Mouse (Mus musculus) embryonic facial prominence, embryonic 15.5 days (tissue): ENCODE measurements around the gene Col4a1. TPM values are rescaled to one million over a fixed set of nuclear protein-coding genes. Genes with fewer than 3 reads are reported as not detected.
A peak's percentile ranks its signal among the peaks of the same experiment; 100 is the strongest.

ENCODE experiments used
- ATAC-seq: fragments of 200-750 bp; cut with Nextera tagmentation; 2 replicates; pipeline ENCODE4 v1.8.0; 2017; ENCODE audit warnings: low read depth, moderate TSS enrichment; ENCODE audit not compliant: insufficient number of reproducible peaks, low FRiP score, low TSS enrichment
- H3K27ac ChIP-seq: fragments of 300-500 bp; sonication (generic); replicated peaks from 2 replicates; pipeline ENCODE4 v1.5.1; 2015; ENCODE audit warnings: mild to moderate bottlenecking, inconsistent platforms
- H3K27me3 ChIP-seq: fragments of 300-500 bp; sonication (generic); 2 replicates; pipeline ENCODE4 v1.6.1; 2015; ENCODE audit warnings: inconsistent platforms
- H3K36me3 ChIP-seq: fragments of 300-500 bp; sonication (generic); 2 replicates; pipeline ENCODE4 v1.6.1; 2015; ENCODE audit warnings: mild to moderate bottlenecking, inconsistent platforms
- H3K4me1 ChIP-seq: fragments of 300-500 bp; sonication (generic); 2 replicates; pipeline ENCODE4 v1.6.1; 2015; ENCODE audit warnings: inconsistent platforms
- H3K4me2 ChIP-seq: fragments of 300-500 bp; sonication (generic); replicated peaks from 2 replicates; pipeline ENCODE4 v1.6.1; 2015; ENCODE audit warnings: mild to moderate bottlenecking, inconsistent platforms
- H3K4me3 ChIP-seq: fragments of 300-500 bp; sonication (generic); replicated peaks from 2 replicates; pipeline ENCODE4 v1.5.1; 2015; ENCODE audit warnings: mild to moderate bottlenecking, inconsistent platforms
- H3K9ac ChIP-seq: fragments of 300-500 bp; sonication (generic); 2 replicates; pipeline ENCODE4 v1.6.1; 2015; ENCODE audit warnings: inconsistent platforms
- H3K9me3 ChIP-seq: fragments of 300-500 bp; sonication (generic); replicated peaks from 2 replicates; pipeline ENCODE4 v1.6.1; 2016; ENCODE audit warnings: inconsistent platforms
- WGBS: fragments of 180-500 bp; shearing (Covaris S2); methylation state at CpG from one replicate; pipeline ENCODE4 v1.1.7; 2015; 5-methylcytosine and 5-hydroxymethylcytosine counted together
- polyA plus RNA-seq: library from polyadenylated mRNA; unstranded; fragments of >200 nt; fragmentation: Nextera tagmentation; extraction: Ambion mirVana; gene quantifications from 2 replicates; pipeline ENCODE4 v1.2.1, GENCODE M21; 2015

The Col4a1 gene
- polyA plus RNA-seq, 1 experiment from 2014 or later, result 200 TPM

GRCm38 (mm10) chr8:11280721-11281268 is 31.8 kb downstream of the Col4a1 start:
- WGBS, result 78% methylated on average over 10 of the region's 10 CpGs
- no peak overlapping the region for H3K9ac ChIP-seq
- H3K27ac ChIP-seq, result no peak overlapping the region
- no peak overlapping the region for H3K4me2 ChIP-seq
- no peaks in the 10 kb centered on the region for H3K36me3 ChIP-seq
- H3K27me3 ChIP-seq, result no peaks in the 10 kb centered on the region
- H3K4me1 ChIP-seq, result peaks cover 47% of the 10 kb centered on the region
- no peaks in the 10 kb centered on the region for H3K9me3 ChIP-seq
- ATAC-seq, result no peak
- no peak overlapping the region for H3K4me3 ChIP-seq

DNA sequence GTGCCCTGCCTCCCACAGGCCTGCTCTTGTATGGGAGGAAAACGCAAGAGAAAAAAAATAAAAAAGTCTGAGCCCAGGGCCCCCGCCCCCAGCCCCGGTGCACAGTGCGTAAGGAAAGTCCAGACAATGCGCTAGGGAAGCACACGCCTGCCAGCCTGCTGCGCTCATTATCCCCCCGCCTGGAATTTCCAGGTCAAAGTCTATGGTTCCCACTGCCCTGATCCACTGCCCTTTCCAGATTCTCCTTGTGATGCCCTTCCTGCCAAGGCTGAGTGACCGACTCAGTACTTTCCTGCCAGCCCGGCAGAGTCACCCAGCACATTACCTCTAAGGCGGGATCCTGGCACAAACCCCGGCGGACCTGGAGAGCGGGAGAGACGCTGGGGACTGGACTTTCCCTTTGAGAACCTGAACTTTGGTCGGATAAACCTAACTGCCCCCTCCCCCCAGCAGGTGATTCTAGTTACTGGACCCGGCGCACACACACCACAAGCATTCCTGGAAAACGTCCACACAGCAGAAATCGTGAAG is 33.3 kb downstream of the Col4a1 start:
- H3K9me3 ChIP-seq, result no peaks in the 10 kb centered on the region
- ATAC-seq, result no peak
- H3K36me3 ChIP-seq, result no peaks in the 10 kb centered on the region
- H3K4me2 ChIP-seq, result peak overlapping the region; percentile 17
- no peak overlapping the region for H3K4me3 ChIP-seq
- no peaks in the 10 kb centered on the region for H3K27me3 ChIP-seq
- no peak overlapping the region for H3K9ac ChIP-seq
- WGBS, result 51% methylated on average over 20 of the region's 20 CpGs
- peak overlapping the region; percentile 58; the same call in 1 of the 2 replicates for H3K27ac ChIP-seq
- peaks cover 55% of the 10 kb centered on the region for H3K4me1 ChIP-seq

- no peak overlapping the region for H3K9ac ChIP-seq
- H3K36me3 ChIP-seq, result no peaks in the 10 kb centered on the region
- H3K4me2 ChIP-seq, result no peak overlapping the region
- no peaks in the 10 kb centered on the region for H3K27me3 ChIP-seq
- no peak overlapping the region for H3K4me3 ChIP-seq
- no peaks in the 10 kb centered on the region for H3K9me3 ChIP-seq
- no peak for ATAC-seq
- H3K4me1 ChIP-seq, result peaks cover 56% of the 10 kb centered on the region
- WGBS, result 44% methylated on average over 4 of the region's 4 CpGs
- H3K27ac ChIP-seq, result peak overlapping the region; percentile 58
Measured at GRCm38 (mm10) chr8:11278101-11278611, 34.5 kb downstream of the Col4a1 start.

- H3K27ac ChIP-seq, result peak overlapping the region; percentile 58
- peaks cover 55% of the 10 kb centered on the region for H3K4me1 ChIP-seq
Measured at GRCm38 (mm10) chr8:11277602-11278051, 35.0 kb downstream of the Col4a1 start.

GRCm38 (mm10) chr8:11276286-11276685 is 36.3 kb downstream of the Col4a1 start:
- Histone ChIP-seq H3K9me3 (no peaks in the 10 kb centered on the region), H3K27ac (no peak overlapping the region), H3K4me3 (no peak overlapping the region), H3K36me3 (no peaks in the 10 kb centered on the region), H3K4me1 (peaks cover 50% of the 10 kb centered on the region), H3K4me2 (no peak overlapping the region), H3K9ac (no peak overlapping the region), H3K27me3 (no peaks in the 10 kb centered on the region)
- WGBS, result 63% methylated on average over 6 of the region's 6 CpGs
- ATAC-seq, result no peak

More at GRCm38 (mm10) chr8:11277602-11278051, 35.0 kb downstream of the Col4a1 start:
- Histone ChIP-seq H3K9ac (no peak overlapping the region), H3K9me3 (no peaks in the 10 kb centered on the region), H3K4me3 (no peak overlapping the region), H3K4me2 (no peak overlapping the region), H3K36me3 (no peaks in the 10 kb centered on the region), H3K27me3 (no peaks in the 10 kb centered on the region)
- 66% methylated on average over 3 of the region's 3 CpGs for WGBS
- ATAC-seq, result no peak

- Histone ChIP-seq H3K4me2 (no peak overlapping the region), H3K4me1 (peaks cover 50% of the 10 kb centered on the region), H3K9ac (no peak overlapping the region), H3K36me3 (no peaks in the 10 kb centered on the region), H3K27me3 (no peaks in the 10 kb centered on the region), H3K4me3 (no peak overlapping the region), H3K27ac (no peak overlapping the region), H3K9me3 (no peaks in the 10 kb centered on the region)
- no peak for ATAC-seq
- WGBS, result 79% methylated on average over 7 of the region's 7 CpGs
Measured at GRCm38 (mm10) chr8:11274415-11274814, 38.2 kb downstream of the Col4a1 start.

GRCm38 (mm10) chr8:11273506-11274158 is 39.0 kb downstream of the Col4a1 start:
- no peak overlapping the region for H3K4me2 ChIP-seq
- no peak overlapping the region for H3K4me3 ChIP-seq
- H3K27me3 ChIP-seq, result no peaks in the 10 kb centered on the region
- H3K9me3 ChIP-seq, result no peaks in the 10 kb centered on the region
- WGBS, result 64% methylated on average over 15 of the region's 15 CpGs
- H3K27ac ChIP-seq, result no peak overlapping the region
- H3K4me1 ChIP-seq, result peaks cover 49% of the 10 kb centered on the region
- H3K36me3 ChIP-seq, result no peaks in the 10 kb centered on the region
- no peak overlapping the region for H3K9ac ChIP-seq
- ATAC-seq, result peak; percentile 61

DNA sequence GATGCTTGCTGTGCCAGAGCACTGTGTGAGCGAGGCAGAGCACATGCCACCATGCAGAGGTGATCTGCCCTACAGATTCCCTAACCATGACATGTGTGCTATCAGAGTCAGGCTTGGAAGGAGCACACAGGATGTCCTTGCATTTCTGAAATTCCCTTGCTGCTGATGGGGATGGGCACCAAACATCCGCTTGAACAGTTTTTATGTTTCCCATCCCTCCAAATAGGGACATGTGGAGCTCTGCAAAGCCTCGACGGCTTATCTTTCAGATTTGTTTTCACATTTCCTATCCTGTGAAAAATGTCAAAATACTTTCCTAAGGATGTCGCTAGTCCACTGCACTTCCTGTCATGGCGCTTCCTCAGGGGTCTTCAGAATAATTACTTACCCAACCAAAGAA is 40.4 kb downstream of the Col4a1 start:
- Histone ChIP-seq H3K27ac (no peak overlapping the region), H3K9me3 (no peaks in the 10 kb centered on the region), H3K27me3 (no peaks in the 10 kb centered on the region), H3K36me3 (no peaks in the 10 kb centered on the region), H3K9ac (no peak overlapping the region), H3K4me1 (peaks cover 45% of the 10 kb centered on the region), H3K4me3 (no peak overlapping the region), H3K4me2 (no peak overlapping the region)
- no peak for ATAC-seq
- WGBS, result 87% methylated on average over 6 of the region's 6 CpGs

- H3K9me3 ChIP-seq, result no peaks in the 10 kb centered on the region
- WGBS, result 56% methylated on average over 6 of the region's 6 CpGs
- H3K36me3 ChIP-seq, result no peaks in the 10 kb centered on the region
- H3K4me2 ChIP-seq, result no peak overlapping the region
- H3K27me3 ChIP-seq, result no peaks in the 10 kb centered on the region
- no peak overlapping the region for H3K9ac ChIP-seq
- H3K4me3 ChIP-seq, result no peak overlapping the region
- H3K4me1 ChIP-seq, result peaks cover 43% of the 10 kb centered on the region
- no peak for ATAC-seq
- H3K27ac ChIP-seq, result no peak overlapping the region
Measured at GRCm38 (mm10) chr8:11270826-11271225, 41.8 kb downstream of the Col4a1 start.

GRCm38 (mm10) chr8:11268753-11269152 is 43.9 kb downstream of the Col4a1 start:
- 45% methylated on average over 6 of the region's 6 CpGs for whole genome bisulfite sequencing
- Histone ChIP-seq H3K27ac (no peak overlapping the region), H3K9ac (no peak overlapping the region), H3K9me3 (no peaks in the 10 kb centered on the region), H3K27me3 (no peaks in the 10 kb centered on the region), H3K36me3 (no peaks in the 10 kb centered on the region), H3K4me1 (peaks cover 49% of the 10 kb centered on the region), H3K4me2 (no peak overlapping the region), H3K4me3 (no peak overlapping the region)
- ATAC-seq, result no peak

GRCm38 (mm10) chr8:11266471-11266870 is 46.2 kb downstream of the Col4a1 start:
- WGBS, result 83% methylated on average over 2 of the region's 2 CpGs
- H3K27me3 ChIP-seq, result no peaks in the 10 kb centered on the region
- no peaks in the 10 kb centered on the region for H3K36me3 ChIP-seq
- H3K9ac ChIP-seq, result no peak overlapping the region
- H3K9me3 ChIP-seq, result no peaks in the 10 kb centered on the region
- H3K27ac ChIP-seq, result no peak overlapping the region
- H3K4me2 ChIP-seq, result no peak overlapping the region
- H3K4me1 ChIP-seq, result peaks cover 62% of the 10 kb centered on the region
- ATAC-seq, result no peak
- H3K4me3 ChIP-seq, result no peak overlapping the region
